Mouse (Mus musculus) embryonic facial prominence, embryonic 14.5 days (tissue): ENCODE data around the gene Pptc7. TPM values are rescaled to one million over a fixed set of nuclear protein-coding genes. Genes with fewer than 3 reads are reported as not detected.

Source experiments
- ATAC-seq: fragments of 200-750 bp; cut with Nextera tagmentation; 2 replicates; pipeline ENCODE4 v1.8.0; 2017; ENCODE audit warnings: low read depth, moderate number of reproducible peaks, moderate TSS enrichment
- DNase-seq: peaks from one replicate; pipeline ENCODE4 v3.0.0-alpha.2; 2015; ENCODE audit warnings: low spot score
- H3K27ac ChIP-seq: fragments of 300-500 bp; sonication (generic); replicated peaks from 2 replicates; pipeline ENCODE4 v1.5.1; 2014; ENCODE audit warnings: low read depth, mild to moderate bottlenecking, low read length, moderate library complexity
- H3K27me3 ChIP-seq: fragments of 300-500 bp; sonication (generic); replicated peaks from 2 replicates; pipeline ENCODE4 v1.6.1; 2014; ENCODE audit warnings: low read length; ENCODE audit not compliant: control insufficient read depth, insufficient read depth
- H3K36me3 ChIP-seq: fragments of 300-500 bp; sonication (generic); 2 replicates; pipeline ENCODE4 v1.6.1; 2014; ENCODE audit warnings: low read length, mixed read lengths; ENCODE audit not compliant: control insufficient read depth, insufficient read depth
- H3K4me1 ChIP-seq: fragments of 300-500 bp; sonication (generic); 2 replicates; pipeline ENCODE4 v1.6.1; 2014; ENCODE audit warnings: antibody characterized with exemption, low read length; ENCODE audit not compliant: control insufficient read depth, insufficient read depth
- H3K4me2 ChIP-seq: fragments of 300-500 bp; sonication (generic); 2 replicates; pipeline ENCODE4 v1.6.1; 2014; ENCODE audit warnings: low read depth, mild to moderate bottlenecking, low read length, moderate library complexity, mixed read lengths
- H3K4me3 ChIP-seq: fragments of 300-500 bp; sonication (generic); 2 replicates; pipeline ENCODE4 v1.5.1; 2014; ENCODE audit warnings: low read depth, mild to moderate bottlenecking, low read length
- H3K9ac ChIP-seq: fragments of 300-500 bp; sonication (generic); 2 replicates; pipeline ENCODE4 v1.6.1; 2014; ENCODE audit warnings: low read depth, mild to moderate bottlenecking, low read length, moderate library complexity, mixed read lengths
- H3K9me3 ChIP-seq: fragments of 300-500 bp; sonication (generic); 2 replicates; pipeline ENCODE4 v1.6.1; 2016; ENCODE audit warnings: low read length; ENCODE audit not compliant: control insufficient read depth
- WGBS: fragments of 180-500 bp; shearing (Covaris S2); extraction: QIAGEN DNeasy Blood & Tissue Kit; methylation state at CpG from one replicate; pipeline ENCODE4 v1.1.7; 2014; 5-methylcytosine and 5-hydroxymethylcytosine counted together
- polyA plus RNA-seq: library from polyadenylated mRNA; unstranded; fragments of >200 nt; fragmentation: Nextera tagmentation; extraction: Ambion mirVana; gene quantifications from 2 replicates; pipeline ENCODE4 v1.2.1, GENCODE M21; 2014

Gene Pptc7
- polyA plus RNA-seq, 1 experiment from 2014 or later: 8.1 TPM

GRCm38 (mm10) chr5:122287026-122287425 lies 2.9 kb downstream of the Pptc7 start:
- WGBS: 79% methylated on average over 4 of the region's 4 CpGs

GRCm38 (mm10) chr5:122288147-122288811 lies 4.1 kb downstream of the Pptc7 start:
- Histone ChIP-seq H3K36me3 (0 out of 2 replicates have a peak, but pooled peaks cover 14% of the 10 kb centered on the region), H3K4me3 (no peak overlapping the region), H3K9me3 (0 out of 2 replicates have a peak, but pooled peaks cover 4% of the 10 kb centered on the region), H3K9ac (no peak overlapping the region), H3K4me1 (peaks cover 12% of the 10 kb centered on the region), H3K27me3 (no peaks in the 10 kb centered on the region), H3K27ac (no peak overlapping the region), H3K4me2 (no peak overlapping the region)
- DNase-seq (no peak), ATAC-seq (no peak)
- 85% methylated on average over 4 of the region's 4 CpGs for WGBS

More at GRCm38 (mm10) chr5:122287026-122287425, 2.9 kb downstream of the Pptc7 start:
- Histone ChIP-seq H3K9ac (no peak overlapping the region), H3K4me2 (no peak overlapping the region), H3K27ac (no peak overlapping the region), H3K4me1 (peaks cover 12% of the 10 kb centered on the region), H3K4me3 (no peak overlapping the region), H3K36me3 (0 out of 2 replicates have a peak, but pooled peaks cover 14% of the 10 kb centered on the region), H3K9me3 (0 out of 2 replicates have a peak, but pooled peaks cover 4% of the 10 kb centered on the region), H3K27me3 (no peaks in the 10 kb centered on the region)
- ATAC-seq: no peak
- DNase-seq: no peak

GRCm38 (mm10) chr5:122291149-122291548 lies 7.0 kb downstream of the Pptc7 start:
- H3K4me3 ChIP-seq: no peak overlapping the region
- ATAC-seq: no peak
- no peak overlapping the region for H3K9ac ChIP-seq
- 0 out of 2 replicates have a peak, but pooled peaks cover 14% of the 10 kb centered on the region for H3K36me3 ChIP-seq
- H3K4me1 ChIP-seq: peaks cover 2% of the 10 kb centered on the region; the same call in 1 of the 2 replicates
- 54% methylated on average over 6 of the region's 6 CpGs for WGBS
- H3K27me3 ChIP-seq: no peaks in the 10 kb centered on the region
- H3K9me3 ChIP-seq: 0 out of 2 replicates have a peak, but pooled peaks cover 4% of the 10 kb centered on the region
- no peak overlapping the region for H3K27ac ChIP-seq
- no peak overlapping the region for H3K4me2 ChIP-seq
- no peak for DNase-seq

GRCm38 (mm10) chr5:122291553-122292339 lies 7.6 kb downstream of the Pptc7 start:
- WGBS: 71% methylated on average over 17 of the region's 17 CpGs
- Histone ChIP-seq H3K4me3 (no peak overlapping the region), H3K36me3 (0 out of 2 replicates have a peak, but pooled peaks cover 14% of the 10 kb centered on the region), H3K27ac (no peak overlapping the region), H3K4me2 (no peak overlapping the region), H3K9ac (no peak overlapping the region), H3K27me3 (no peaks in the 10 kb centered on the region), H3K4me1 (no peaks in the 10 kb centered on the region), H3K9me3 (0 out of 2 replicates have a peak, but pooled peaks cover 4% of the 10 kb centered on the region)
- DNase-seq (no peak), ATAC-seq (no peak)

- Histone ChIP-seq H3K4me2 (no peak overlapping the region), H3K4me3 (no peak overlapping the region), H3K4me1 (no peaks in the 10 kb centered on the region), H3K27me3 (no peaks in the 10 kb centered on the region), H3K9ac (no peak overlapping the region), H3K9me3 (0 out of 2 replicates have a peak, but pooled peaks cover 4% of the 10 kb centered on the region), H3K36me3 (0 out of 2 replicates have a peak, but pooled peaks cover 6% of the 10 kb centered on the region), H3K27ac (no peak overlapping the region)
- WGBS: 76% methylated on average over 6 of the region's 6 CpGs
- ATAC-seq: no peak
- no peak for DNase-seq
These were observed 9.0 kb downstream of the Pptc7 start for GRCm38 (mm10) chr5:122293131-122293530.

- Histone ChIP-seq H3K27ac (no peak overlapping the region), H3K36me3 (0 out of 2 replicates have a peak, but pooled peaks cover 4% of the 10 kb centered on the region), H3K9me3 (0 out of 2 replicates have a peak, but pooled peaks cover 4% of the 10 kb centered on the region), H3K27me3 (no peaks in the 10 kb centered on the region), H3K9ac (no peak overlapping the region), H3K4me1 (no peaks in the 10 kb centered on the region), H3K4me2 (no peak overlapping the region), H3K4me3 (no peak overlapping the region)
- no peak for DNase-seq
- ATAC-seq: no peak
- 94% methylated on average over 3 of the region's 3 CpGs for WGBS
These were observed 10.1 kb downstream of the Pptc7 start for GRCm38 (mm10) chr5:122294219-122294735.

- no peak overlapping the region for H3K9ac ChIP-seq
- 0 out of 2 replicates have a peak, but pooled peaks cover 6% of the 10 kb centered on the region for H3K4me1 ChIP-seq
- ATAC-seq (no peak), DNase-seq (no peak)
- no peak overlapping the region for H3K27ac ChIP-seq
- 71% methylated on average over 14 of the region's 14 CpGs for WGBS
- H3K36me3 ChIP-seq: no peaks in the 10 kb centered on the region
- no peaks in the 10 kb centered on the region for H3K9me3 ChIP-seq
- H3K4me3 ChIP-seq: no peak overlapping the region
- H3K27me3 ChIP-seq: no peaks in the 10 kb centered on the region
- no peak overlapping the region for H3K4me2 ChIP-seq
These were observed 11.2 kb downstream of the Pptc7 start for GRCm38 (mm10) chr5:122295113-122295935.

GRCm38 (mm10) chr5:122300071-122300518 lies 15.9 kb downstream of the Pptc7 start:
- ATAC-seq: no peak

More at GRCm38 (mm10) chr5:122300071-122300518, 15.9 kb downstream of the Pptc7 start:
- Histone ChIP-seq H3K9me3 (no peaks in the 10 kb centered on the region), H3K27ac (no peak overlapping the region), H3K4me2 (no peak overlapping the region), H3K36me3 (no peaks in the 10 kb centered on the region), H3K9ac (no peak overlapping the region), H3K4me3 (no peak overlapping the region), H3K27me3 (no peaks in the 10 kb centered on the region), H3K4me1 (peaks cover 37% of the 10 kb centered on the region)
- 71% methylated on average over 6 of the region's 6 CpGs for WGBS
- DNase-seq: no peak
